Mouse (Mus musculus): ENCODE results near the gene Arl1. TPM values are rescaled to one million over a fixed set of nuclear protein-coding genes. Genes with fewer than 3 reads are reported as not detected.
"Not testable (repeated sequence)": the region's sequence is repeated elsewhere in the genome, so short reads cannot be mapped to it uniquely, and the experiment has no call there.

The Arl1 gene
- 100 to 1,000 TPM; 114 to 119 TPM for total RNA-seq (2021)
- long read RNA-seq, experiment 1, transcript Arl1-202 (6 exons, 2,080 nt): major isoform, 284 of 297 reads
- long read RNA-seq, experiment 1, partial matches to known transcripts: 4 of 297 reads
- long read RNA-seq, experiment 1, other reads (novel, unspliced or antisense): 9 of 297 reads
- long read RNA-seq, experiment 2, transcript Arl1-202 (6 exons, 2,080 nt): major isoform, 250 of 259 reads
- long read RNA-seq, experiment 2, partial matches to known transcripts: 3 of 259 reads
- long read RNA-seq, experiment 2, other reads (novel, unspliced or antisense): 6 of 259 reads

- peak; percentile 91 to 93 for DNase-seq (ENCODE audit: low spot score in 2 of 2)
- intact Hi-C loops (cut with DNase I): no loop called here
These were observed at the start of gene Arl1 for GRCm38 (mm10) chr10:88730571-88731495. TSS of gene Arl1 (plus strand) at chr10:88730858.

GRCm38 (mm10) chr10:88682904-88683563, 47.6 kb upstream of the Arl1 start:
- no peak for DNase-seq (ENCODE audit: low spot score in 2 of 2)
- intact Hi-C loops (cut with DNase I): no loop called here

- intact Hi-C loops (cut with DNase I): no loop called here
- no peak for DNase-seq (ENCODE audit: low spot score in 2 of 2)
These were observed 45.7 kb upstream of the Arl1 start, which contains the start of gene Spic for GRCm38 (mm10) chr10:88684925-88685324. TSS of gene Spic (minus strand) at chr10:88685015.

- intact Hi-C loops (cut with DNase I): no loop called here
- no peak for DNase-seq (ENCODE audit: low spot score in 2 of 2)
These were observed 29.7 kb upstream of the Arl1 start for GRCm38 (mm10) chr10:88700938-88701337.

GRCm38 (mm10) chr10:88708671-88709523, 21.8 kb upstream of the Arl1 start:
- intact Hi-C loops (cut with DNase I): no loop called here

GRCm38 (mm10) chr10:88712359-88712758, 18.3 kb upstream of the Arl1 start:
- DNase-seq (ENCODE audit: low spot score in 2 of 2): no peak
- intact Hi-C loops (cut with DNase I): no loop called here

More at GRCm38 (mm10) chr10:88708671-88709523, 21.8 kb upstream of the Arl1 start:
- peak; percentile 38 to 79 for DNase-seq (ENCODE audit: low spot score in 2 of 2)

GRCm38 (mm10) chr10:88714744-88715143, 15.9 kb upstream of the Arl1 start:
- DNase-seq (ENCODE audit: low spot score in 2 of 2): no peak
- intact Hi-C loops (cut with DNase I): no loop called here

- DNase-seq (ENCODE audit: low spot score in 2 of 2): no peak
- intact Hi-C loops (cut with DNase I): no loop called here
These were observed 15.0 kb upstream of the Arl1 start for GRCm38 (mm10) chr10:88715621-88716020.

- intact Hi-C loops (cut with DNase I): no loop called here
- no peak for DNase-seq (ENCODE audit: low spot score in 2 of 2)
These were observed 13.5 kb upstream of the Arl1 start for GRCm38 (mm10) chr10:88716986-88717755.

- no peak for DNase-seq (ENCODE audit: low spot score in 2 of 2)
- intact Hi-C loops (cut with DNase I): no loop called here
These were observed 13.0 kb upstream of the Arl1 start for GRCm38 (mm10) chr10:88717756-88718025.

- DNase-seq (ENCODE audit: low spot score in 2 of 2): no peak
- intact Hi-C loops (cut with DNase I): no loop called here
These were observed 11.0 kb upstream of the Arl1 start for GRCm38 (mm10) chr10:88719618-88720017.

GRCm38 (mm10) chr10:88725343-88725742, 5.3 kb upstream of the Arl1 start:
- intact Hi-C loops (cut with DNase I): loop anchor here (5.0 kb wide), 1 partner anchor 348 kb away; the partner anchor contains the start of genes Dram1 and Gnptab
- no peak for DNase-seq (ENCODE audit: low spot score in 2 of 2)

- peak; percentile 72 to 82 for DNase-seq (ENCODE audit: low spot score in 2 of 2)
- intact Hi-C loops (cut with DNase I): loop anchor here (5.0 kb wide), 1 partner anchor 350 kb away; the partner anchor contains the start of genes Dram1 and Gnptab
These were observed 3.5 kb upstream of the Arl1 start for GRCm38 (mm10) chr10:88727128-88727527.

- no peak for DNase-seq (ENCODE audit: low spot score in 2 of 2)
- intact Hi-C loops (cut with DNase I): loop anchor here (5.0 kb wide), 1 partner anchor 351 kb away; the partner anchor contains the start of genes Dram1 and Gnptab
These were observed 2.5 kb upstream of the Arl1 start for GRCm38 (mm10) chr10:88728166-88728565.

GRCm38 (mm10) chr10:88731496-88732308, 1.0 kb downstream of the Arl1 start:
- DNase-seq (ENCODE audit: low spot score in 2 of 2): peak in 1 of 2 experiments; percentile 21
- intact Hi-C loops (cut with DNase I): no loop called here

GRCm38 (mm10) chr10:88732309-88732622, 1.6 kb downstream of the Arl1 start:
- intact Hi-C loops (cut with DNase I): no loop called here
- no peak for DNase-seq (ENCODE audit: low spot score in 2 of 2)

- DNase-seq (ENCODE audit: low spot score in 2 of 2); intact Hi-C loops (cut with DNase I): not testable (repeated sequence)
These were observed 8.4 kb downstream of the Arl1 start for GRCm38 (mm10) chr10:88739074-88739473.

- no peak for DNase-seq (ENCODE audit: low spot score in 2 of 2)
- intact Hi-C loops (cut with DNase I): no loop called here
These were observed 9.2 kb downstream of the Arl1 start for GRCm38 (mm10) chr10:88739818-88740217.

All from left cerebral cortex, postnatal 14 days (tissue).